Mouse (Mus musculus): ENCODE results near the gene Gzmd. TPM values are rescaled to one million over a fixed set of nuclear protein-coding genes. Genes with fewer than 3 reads are reported as not detected.

Gene Gzmd
- not detected in 4 replicates for total RNA-seq (2023)

DNA sequence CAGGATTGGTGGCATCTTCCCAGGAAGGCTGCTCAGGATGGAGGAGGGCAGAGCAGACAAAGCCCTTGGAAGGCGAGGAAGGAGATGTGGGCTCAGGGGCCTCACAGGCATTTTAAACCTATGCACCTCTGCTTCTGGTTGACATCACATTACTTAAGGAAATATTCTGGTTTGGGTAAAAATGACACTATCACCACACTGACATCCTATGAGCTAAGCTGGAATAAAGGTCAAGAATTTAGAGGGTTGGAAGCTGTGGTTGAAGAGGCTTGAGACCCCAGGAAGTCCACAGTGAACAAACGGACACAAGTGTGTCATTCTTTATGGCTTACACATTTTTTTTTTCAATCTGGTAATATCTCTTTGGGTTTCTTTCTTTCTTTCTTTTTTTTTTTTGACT is at the start of gene Gzmd:
Gene Gzmd, minus strand, starts transcription at position 101 of the 400 bp plus-strand sequence.

DNA sequence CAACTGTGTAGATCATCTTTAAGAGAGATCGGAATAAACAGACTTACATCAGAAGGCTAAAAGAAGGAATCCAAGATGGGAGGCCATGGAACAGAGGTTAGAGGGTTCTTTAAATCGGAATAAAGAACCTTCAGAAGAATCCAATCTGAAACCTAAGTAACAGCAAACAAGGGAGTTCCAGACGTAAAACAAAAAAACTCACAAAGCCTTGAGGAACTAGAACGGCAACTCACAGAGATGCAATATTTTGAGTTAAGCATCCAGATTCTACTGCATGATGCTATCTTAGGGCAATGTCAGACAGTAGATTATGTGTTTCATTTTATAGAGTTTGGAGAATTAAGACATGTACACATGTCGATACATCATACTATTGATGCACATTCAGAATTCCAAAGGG is 42.1 kb upstream of the Gzmd start, which contains the start of gene Gzmn:
Gene Gzmn, minus strand, starts transcription at position 101 of the 400 bp plus-strand sequence.

DNA sequence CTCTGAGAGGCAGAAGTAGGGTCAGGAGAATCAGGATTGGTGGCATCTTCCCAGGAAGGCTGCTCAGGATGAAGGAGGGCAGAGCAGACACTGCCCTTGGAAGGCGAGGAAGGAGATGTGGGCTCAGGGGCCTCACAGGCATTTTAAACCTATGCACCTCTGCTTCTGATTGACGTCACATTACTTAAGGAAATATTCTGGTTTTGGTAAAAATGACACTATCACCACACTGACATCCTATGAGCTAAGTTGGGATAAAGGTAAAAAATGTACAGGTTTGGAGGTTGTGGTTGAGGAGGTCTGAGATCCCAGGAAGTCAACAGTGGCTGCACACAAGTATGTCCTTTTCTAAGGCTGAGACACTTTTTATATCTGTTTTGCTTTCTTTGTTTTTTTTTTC is 27.1 kb upstream of the Gzmd start, which contains the start of gene Gzmg:
Gene Gzmg, minus strand, starts transcription at position 101 of the 400 bp plus-strand sequence.

DNA sequence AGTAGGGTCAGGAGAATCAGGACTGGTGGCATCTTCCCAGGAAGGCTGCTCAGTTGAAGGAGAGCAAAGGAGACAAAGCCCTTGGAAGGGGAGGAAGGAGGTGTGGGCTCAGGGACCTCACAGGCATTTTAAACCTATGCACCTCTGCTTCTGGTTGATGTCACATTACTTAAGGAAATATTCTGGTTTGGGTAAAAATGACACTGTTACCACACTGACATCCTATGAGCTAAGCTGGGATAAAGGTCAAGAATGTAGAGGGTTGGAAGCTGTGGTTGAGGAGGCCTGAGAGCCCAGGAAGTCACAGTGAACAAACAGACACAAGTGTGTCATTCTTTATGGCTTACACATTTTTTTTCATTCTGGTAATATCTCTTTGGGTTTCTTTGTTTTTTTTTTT is 11.9 kb downstream of the Gzmd start, which contains the start of gene Gzme:
Gene Gzme, minus strand, starts transcription at position 101 of the 400 bp plus-strand sequence.

DNA sequence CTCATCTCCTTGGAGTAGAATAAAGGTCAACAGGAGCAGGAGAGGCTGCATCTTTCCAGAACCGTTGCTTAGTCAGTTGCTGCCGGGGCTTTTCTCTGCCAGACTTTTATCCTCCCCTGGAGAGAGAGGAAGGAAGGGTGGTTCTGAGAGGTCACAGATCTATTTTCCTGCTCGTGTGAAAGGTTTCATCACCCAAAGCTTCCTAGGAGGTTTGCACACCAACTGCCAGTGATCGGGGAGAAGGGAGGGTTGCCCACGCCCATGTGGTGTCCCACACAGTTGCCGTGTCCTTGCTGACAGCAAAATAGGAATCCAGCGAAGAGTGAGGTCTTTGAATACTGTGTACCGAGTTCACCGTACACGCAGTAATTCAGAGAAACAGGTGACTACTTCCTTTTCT is 30.0 kb downstream of the Gzmd start, which contains the start of gene Ctsg:
Gene Ctsg, minus strand, starts transcription at position 189 of the 400 bp plus-strand sequence.

DNA sequence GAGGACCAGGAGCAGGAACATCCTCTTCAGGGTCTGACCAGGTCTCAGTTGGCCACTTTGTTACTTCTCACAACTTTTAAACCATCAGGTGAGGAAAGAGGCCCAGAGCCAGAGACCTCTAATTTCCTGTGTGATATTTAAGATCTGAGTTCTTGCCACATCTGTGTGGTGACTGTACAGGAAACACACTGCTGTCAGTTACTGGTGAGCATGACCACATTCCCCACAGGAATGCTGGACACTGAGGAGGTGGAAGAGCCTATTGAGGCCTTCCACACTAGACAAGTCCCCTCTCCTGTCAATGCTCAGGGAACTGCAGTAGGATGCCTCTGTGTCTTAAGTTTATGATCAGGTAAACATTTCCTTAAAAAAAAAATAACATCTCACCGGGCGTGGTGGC is 47.2 kb downstream of the Gzmd start, which contains the start of gene Mcpt8:
Gene Mcpt8, minus strand, starts transcription at position 107 of the 400 bp plus-strand sequence.

Other genes starting within 250 kb of the Gzmd start
- gene Cbln3, start 248.2 kb downstream of the Gzmd start, total RNA-seq (2023) = not detected in 4 replicates
- 101 TPM in 4 replicates for gene Khnyn, start 247.7 kb downstream of the Gzmd start, total RNA-seq (2023)
- 21.8 to 38.3 TPM (median 34.4 TPM) in 4 replicates for gene Sdr39u1, start 232.3 kb downstream of the Gzmd start, total RNA-seq (2023)
- gene Cma1, start 187.9 kb downstream of the Gzmd start, total RNA-seq (2023) = not detected in 4 replicates
- gene Cma2, start 181.6 kb downstream of the Gzmd start, total RNA-seq (2023) = not detected in 4 replicates
- not detected in 4 replicates for gene Mcpt1, start 114.6 kb downstream of the Gzmd start, total RNA-seq (2023)
- not detected in 4 replicates for gene Mcpt9, start 102.1 kb downstream of the Gzmd start, total RNA-seq (2023)
- gene Mcpt2, start 90.6 kb downstream of the Gzmd start, total RNA-seq (2023) = not detected in 4 replicates
- 0.73 TPM in 1 of 4 replicates, not detected in the others for gene Mcpt4, start 70.3 kb downstream of the Gzmd start, total RNA-seq (2023)
- 1.0 TPM in 1 of 4 replicates, not detected in the others for gene Mcpt8, start 47.3 kb downstream of the Gzmd start, total RNA-seq (2023)
- gene Ctsg, start 30.0 kb downstream of the Gzmd start, total RNA-seq (2023) = not detected in 4 replicates
- not detected in 4 replicates for gene Gzme, start 12.0 kb downstream of the Gzmd start, total RNA-seq (2023)
- not detected in 4 replicates for gene Gzmg, start 27.0 kb upstream of the Gzmd start, total RNA-seq (2023)
- gene Gzmn, start 42.0 kb upstream of the Gzmd start, total RNA-seq (2023) = not detected in 4 replicates
- not detected in 4 replicates for gene Gzmf, start 78.8 kb upstream of the Gzmd start, total RNA-seq (2023)
- gene Gzmc, start 102.0 kb upstream of the Gzmd start, total RNA-seq (2023) = not detected in 4 replicates
- gene Gzmb, start 129.7 kb upstream of the Gzmd start, total RNA-seq (2023) = 0.55 to 1.0 TPM (median 0.87 TPM) in 4 replicates
- not detected in 4 replicates for gene Atp12a, start 232.5 kb upstream of the Gzmd start, total RNA-seq (2023)

All from B cell, adult 62 days (primary cell).